Mouse (Mus musculus) brain, embryonic 14.5 days (tissue): ENCODE data around the gene Lmna.

Experiments
- CTCF ChIP-seq: fragments of 200-500 bp; IDR thresholded peaks from 2 replicates; pipeline ENCODE4 v1.5.1; 2012; ENCODE audit warnings: inconsistent platforms, mild to moderate bottlenecking, moderate library complexity, borderline replicate concordance; ENCODE audit not compliant: insufficient read depth, insufficient read length; ENCODE audit errors: extremely low read depth
- POLR2A ChIP-seq: fragments of 200-500 bp; IDR thresholded peaks from 2 replicates; pipeline ENCODE4 v1.6.1; 2012; ENCODE audit warnings: mild to moderate bottlenecking, inconsistent platforms, borderline replicate concordance; ENCODE audit not compliant: poor library complexity, insufficient read depth, insufficient read length, severe bottlenecking; ENCODE audit errors: extremely low read depth

DNA sequence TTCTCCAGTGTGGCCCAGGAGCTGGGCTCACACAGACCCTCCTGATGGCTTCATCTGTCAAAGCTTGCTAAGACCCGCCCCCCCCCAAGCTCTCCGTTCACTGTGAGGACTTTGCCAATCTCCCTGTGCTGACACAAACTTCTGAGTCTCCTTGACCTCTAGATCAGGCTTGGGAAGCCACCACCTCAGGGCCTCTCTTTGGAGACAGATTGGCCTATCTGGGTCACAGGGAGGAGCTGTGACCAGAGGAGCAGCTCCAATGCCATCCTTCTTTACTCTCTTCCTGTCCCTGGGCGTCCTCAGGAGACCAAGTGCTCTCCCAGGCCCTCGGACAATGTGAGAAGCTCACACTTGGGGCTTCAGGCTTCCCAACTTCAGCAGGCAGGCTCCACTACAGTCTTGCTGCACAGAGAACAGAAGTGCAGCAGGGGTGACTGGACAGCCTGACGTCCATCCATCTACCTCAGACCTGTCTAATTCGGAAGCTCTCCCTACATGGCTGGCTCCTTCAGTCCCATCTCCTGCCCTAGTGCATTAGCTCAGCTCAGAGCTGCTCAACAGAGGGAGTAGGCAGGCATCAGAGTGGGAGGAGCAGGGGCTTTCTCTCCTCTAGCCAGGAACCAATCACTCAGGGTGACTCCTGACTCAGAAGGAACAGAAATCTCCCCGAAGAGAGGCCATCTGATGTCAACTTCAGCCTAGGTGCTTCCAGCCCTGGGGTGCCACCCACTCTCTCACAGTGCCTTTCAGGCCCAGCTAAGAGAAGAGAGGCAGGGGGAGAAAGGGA lies 52.8 kb downstream of the Lmna start:
- no peak for TF ChIP-seq POLR2A
- TF ChIP-seq CTCF: no peak
